Mouse (Mus musculus) hindbrain, embryonic 16.5 days (tissue): Measurements from ENCODE around the gene Myl12a. TPM values are rescaled to one million over a fixed set of nuclear protein-coding genes. Genes with fewer than 3 reads are reported as not detected.
A peak's percentile ranks its signal among the peaks of the same experiment; 100 is the strongest.

Source experiments
- ATAC-seq: fragments of 200-750 bp; cut with Nextera tagmentation; 2 replicates; pipeline ENCODE4 v1.8.0; 2017; ENCODE audit warnings: moderate TSS enrichment, moderate library complexity
- H3K27ac ChIP-seq: fragments of 300-500 bp; sonication (generic); 2 replicates; pipeline ENCODE4 v1.5.1; 2014; ENCODE audit warnings: low read depth, mild to moderate bottlenecking, control low read depth, low read length, moderate library complexity
- H3K27me3 ChIP-seq: fragments of 300-500 bp; sonication (generic); replicated peaks from 2 replicates; pipeline ENCODE4 v1.6.1; 2014; ENCODE audit warnings: low read length; ENCODE audit not compliant: control insufficient read depth, insufficient read depth
- H3K36me3 ChIP-seq: fragments of 300-500 bp; sonication (generic); 2 replicates; pipeline ENCODE4 v1.6.1; 2014; ENCODE audit warnings: mild to moderate bottlenecking, low read length, moderate library complexity, mixed read lengths; ENCODE audit not compliant: control insufficient read depth, insufficient read depth
- H3K4me1 ChIP-seq: fragments of 300-500 bp; sonication (generic); 2 replicates; pipeline ENCODE4 v1.6.1; 2014; ENCODE audit warnings: low read depth, low read length; ENCODE audit not compliant: control insufficient read depth, insufficient read depth
- H3K4me2 ChIP-seq: fragments of 300-500 bp; sonication (generic); 2 replicates; pipeline ENCODE4 v1.6.1; 2014; ENCODE audit warnings: mild to moderate bottlenecking, low read length, control low read depth, moderate library complexity
- H3K4me3 ChIP-seq: fragments of 300-500 bp; sonication (generic); 2 replicates; pipeline ENCODE4 v1.5.1; 2014; ENCODE audit warnings: mild to moderate bottlenecking, low read length, control low read depth, moderate library complexity
- H3K9ac ChIP-seq: fragments of 300-500 bp; sonication (generic); 2 replicates; pipeline ENCODE4 v1.6.1; 2014; ENCODE audit warnings: low read depth, mild to moderate bottlenecking, control low read depth, low read length, moderate library complexity
- H3K9me3 ChIP-seq: fragments of 300-500 bp; sonication (generic); 2 replicates; pipeline ENCODE4 v1.6.1; 2014; ENCODE audit warnings: mild to moderate bottlenecking, low read length, moderate library complexity; ENCODE audit not compliant: control insufficient read depth
- WGBS: fragments of 180-500 bp; shearing (Covaris S2); extraction: QIAGEN DNeasy Blood & Tissue Kit; methylation state at CpG from one replicate; pipeline ENCODE4 v1.1.7; 2014; 5-methylcytosine and 5-hydroxymethylcytosine counted together
- polyA plus RNA-seq: library from polyadenylated mRNA; unstranded; fragments of >200 nt; fragmentation: Nextera tagmentation; extraction: Ambion mirVana; gene quantifications from 2 replicates; pipeline ENCODE4 v1.2.1, GENCODE M21; 2015

Myl12a gene
- polyA plus RNA-seq, result 106 and 118 TPM in 2 replicates

DNA sequence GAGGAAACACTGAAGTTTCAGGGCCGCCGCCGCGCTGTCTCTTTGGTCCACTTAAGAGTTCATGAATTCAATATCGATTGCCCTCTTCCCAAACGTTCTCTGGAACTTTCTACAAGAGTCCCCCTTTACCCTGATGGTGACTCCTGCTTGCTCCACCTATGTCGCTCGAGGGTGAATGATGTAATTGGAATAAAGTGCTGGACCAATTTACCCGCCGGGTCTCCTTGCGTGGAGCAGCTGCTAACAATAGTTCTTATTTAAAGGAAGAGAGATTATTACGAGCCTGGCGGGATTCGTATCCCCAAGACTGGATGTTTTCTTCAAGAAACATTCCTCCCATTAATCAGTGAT, at the start of gene Myl12a:
Gene Myl12a, minus strand, starts transcription at position 135 of the 351 bp plus-strand sequence.
- Histone ChIP-seq H3K9me3 (no peaks in the 10 kb centered on the region), H3K4me2 (peak within 1 kb of the TSS; percentile 88), H3K36me3 (no peaks in the 10 kb centered on the region), H3K4me3 (peak within 1 kb of the TSS; percentile 76), H3K9ac (peak within 1 kb of the TSS; percentile 80), H3K27me3 (no peaks in the 10 kb centered on the region), H3K27ac (peak within 1 kb of the TSS; percentile 93), H3K4me1 (peaks cover 11% of the 10 kb centered on the region)
- ATAC-seq, result peak; percentile 22
- WGBS, result 11% methylated on average over 14 of the region's 14 CpGs

DNA sequence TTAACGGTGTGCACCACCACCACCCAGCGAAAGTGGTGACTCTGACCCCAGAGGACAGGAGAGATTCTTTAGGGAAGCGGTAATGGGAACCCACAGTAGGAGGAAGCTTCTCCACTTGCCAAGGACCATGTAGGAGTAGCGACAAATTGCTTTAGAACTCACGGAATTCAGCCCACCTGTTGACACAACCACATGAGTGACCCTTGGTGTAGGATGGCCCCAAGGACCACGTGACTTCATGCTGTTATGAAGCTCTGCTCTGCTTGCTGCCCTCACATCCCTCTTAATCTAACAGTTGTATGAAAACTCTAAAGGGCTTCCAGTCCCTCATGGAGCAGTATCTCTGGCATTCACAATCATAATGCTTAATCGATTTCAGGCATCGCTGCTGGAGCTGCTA, 46.6 kb upstream of the Myl12a start:
- 89% methylated on average over 8 of the region's 8 CpGs for whole genome bisulfite sequencing
- no peaks in the 10 kb centered on the region for H3K27me3 ChIP-seq
- H3K4me1 ChIP-seq, result no peaks in the 10 kb centered on the region
- no peaks in the 10 kb centered on the region for H3K36me3 ChIP-seq
- H3K9ac ChIP-seq, result no peak overlapping the region
- H3K9me3 ChIP-seq, result no peaks in the 10 kb centered on the region
- ATAC-seq, result no peak
- H3K4me2 ChIP-seq, result no peak overlapping the region
- no peak overlapping the region for H3K4me3 ChIP-seq
- H3K27ac ChIP-seq, result no peak overlapping the region

DNA sequence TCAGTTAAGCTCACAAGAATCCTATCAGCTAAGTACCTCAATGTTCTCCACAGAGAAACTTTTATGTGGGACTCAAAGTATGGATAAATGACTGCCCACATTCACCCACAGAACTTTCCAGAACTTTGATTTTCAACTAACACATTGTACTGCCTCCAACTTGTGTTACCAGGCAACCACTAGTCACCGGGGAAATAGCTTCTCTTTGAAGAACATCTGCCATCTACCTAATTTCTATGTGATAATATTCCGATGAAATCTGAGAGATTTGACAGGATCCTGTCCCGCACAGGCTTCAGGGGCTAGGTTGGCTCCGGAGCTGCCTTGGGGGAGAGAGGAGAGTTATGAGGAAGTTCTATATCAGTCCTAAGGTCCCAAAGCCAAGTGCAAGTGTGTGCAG, 44.2 kb upstream of the Myl12a start:
- no peak for ATAC-seq
- Histone ChIP-seq H3K4me2 (no peak overlapping the region), H3K36me3 (no peaks in the 10 kb centered on the region), H3K9ac (no peak overlapping the region), H3K27me3 (no peaks in the 10 kb centered on the region), H3K4me1 (no peaks in the 10 kb centered on the region), H3K4me3 (no peak overlapping the region), H3K27ac (no peak overlapping the region), H3K9me3 (no peaks in the 10 kb centered on the region)
- 78% methylated on average over 4 of the region's 4 CpGs for WGBS

DNA sequence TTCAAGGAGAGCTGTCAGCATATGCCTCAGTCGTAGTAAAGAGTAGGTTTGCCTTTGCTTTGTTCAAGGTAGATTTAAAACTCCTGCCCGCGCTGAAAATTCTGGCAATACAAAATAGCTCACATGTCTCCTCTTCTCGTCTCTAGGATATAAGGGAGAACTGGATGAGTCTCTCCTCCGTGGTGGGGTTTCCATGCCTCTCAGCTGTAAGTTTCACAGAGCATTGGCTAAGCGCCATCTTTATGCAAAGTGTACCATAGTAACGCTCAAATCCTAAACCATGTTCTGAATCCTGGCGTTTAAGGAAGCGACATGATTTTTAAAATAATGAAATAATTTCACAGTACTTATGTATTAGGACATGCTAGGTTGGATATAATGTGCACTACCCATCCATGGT, 42.9 kb upstream of the Myl12a start:
- Histone ChIP-seq H3K36me3 (no peaks in the 10 kb centered on the region), H3K27me3 (no peaks in the 10 kb centered on the region), H3K4me2 (no peak overlapping the region), H3K27ac (no peak overlapping the region), H3K4me1 (no peaks in the 10 kb centered on the region), H3K9me3 (no peaks in the 10 kb centered on the region), H3K4me3 (no peak overlapping the region), H3K9ac (no peak overlapping the region)
- no peak for ATAC-seq
- WGBS, result 76% methylated on average over 9 of the region's 9 CpGs

DNA sequence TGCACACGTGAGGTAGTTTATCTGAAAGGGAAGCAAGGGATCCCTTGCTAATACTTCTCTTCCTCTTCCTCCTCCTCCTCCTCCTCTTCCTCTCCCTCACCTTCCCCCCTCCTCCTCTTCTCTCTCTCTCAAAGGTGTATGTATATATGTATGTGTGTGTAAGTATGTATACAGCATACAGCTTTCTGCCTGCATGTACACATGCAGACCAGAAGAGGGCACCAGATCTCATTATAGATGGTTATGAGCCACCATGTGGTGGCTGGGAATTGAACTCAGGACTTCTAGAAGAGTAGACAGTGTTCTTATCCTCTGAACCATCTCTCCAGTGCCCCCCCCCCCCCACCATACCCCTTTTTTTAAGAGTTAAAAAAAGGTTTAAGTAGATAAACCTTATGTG, 40.0 kb upstream of the Myl12a start:
- Histone ChIP-seq H3K27me3 (no peaks in the 10 kb centered on the region), H3K36me3 (no peaks in the 10 kb centered on the region), H3K4me3 (no peak overlapping the region), H3K9ac (no peak overlapping the region), H3K9me3 (no peaks in the 10 kb centered on the region), H3K27ac (no peak overlapping the region), H3K4me1 (no peaks in the 10 kb centered on the region; the same call in 1 of the 2 replicates), H3K4me2 (no peak overlapping the region)
- ATAC-seq, result no peak
- 100% methylated on average over 1 of the region's 1 CpGs for WGBS

DNA sequence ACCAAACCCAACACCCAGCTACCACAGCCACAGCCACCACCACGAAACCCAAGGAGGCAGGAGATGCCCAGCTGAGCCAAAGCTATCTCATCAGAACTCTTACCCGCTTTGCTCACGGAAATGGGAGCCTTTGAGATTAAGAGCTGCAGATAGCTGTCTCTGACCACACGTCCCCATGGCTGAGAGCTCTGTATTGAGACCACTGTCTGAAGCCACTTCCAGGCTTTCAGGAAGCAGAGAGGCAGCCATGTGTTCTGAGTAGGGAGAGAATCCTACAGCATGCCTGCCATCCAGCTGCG, 37.9 kb upstream of the Myl12a start:
- H3K36me3 ChIP-seq, result no peaks in the 10 kb centered on the region
- H3K27me3 ChIP-seq, result no peaks in the 10 kb centered on the region
- no peak for ATAC-seq
- H3K4me3 ChIP-seq, result no peak overlapping the region
- H3K4me2 ChIP-seq, result no peak overlapping the region
- H3K27ac ChIP-seq, result no peak overlapping the region
- WGBS, result 81% methylated on average over 5 of the region's 5 CpGs
- H3K9me3 ChIP-seq, result no peaks in the 10 kb centered on the region
- H3K4me1 ChIP-seq, result no peaks in the 10 kb centered on the region; the same call in 1 of the 2 replicates
- H3K9ac ChIP-seq, result no peak overlapping the region

DNA sequence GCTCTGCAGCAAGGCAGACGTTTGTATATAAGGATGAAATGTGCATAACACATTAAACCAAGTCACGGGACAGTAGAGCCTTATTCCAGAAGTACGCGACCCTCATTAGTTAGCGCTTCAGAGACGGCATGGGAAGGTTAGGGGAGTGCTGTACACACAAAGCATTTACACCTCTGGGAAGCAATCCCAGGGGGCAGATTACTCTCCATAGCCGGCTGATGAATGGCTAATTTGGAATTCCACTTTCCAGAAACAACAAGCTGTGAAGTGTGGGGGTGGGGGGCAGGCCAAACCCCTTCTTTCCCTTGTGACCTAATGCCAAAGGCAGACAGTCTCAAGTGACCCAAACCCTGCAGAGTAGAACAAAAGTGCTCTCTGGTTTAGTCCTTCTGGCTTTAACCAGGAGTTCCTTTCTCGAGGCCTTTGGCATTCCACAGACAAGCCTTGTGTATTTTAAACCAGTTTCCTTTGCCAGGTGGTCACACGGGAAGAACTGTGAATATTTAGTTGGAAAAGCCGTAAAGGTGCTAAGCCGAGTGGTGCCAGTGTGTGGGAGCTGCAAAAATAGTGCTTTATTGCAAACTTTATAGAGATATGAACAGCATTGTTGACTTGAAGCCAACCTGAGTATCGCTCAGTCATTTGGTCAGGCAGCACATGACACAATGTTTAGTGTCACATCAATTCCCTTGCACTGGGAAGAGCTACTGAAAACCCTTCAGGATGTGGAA, 37.3 kb upstream of the Myl12a start:
- Histone ChIP-seq H3K36me3 (no peaks in the 10 kb centered on the region), H3K4me2 (no peak overlapping the region)
- ATAC-seq, result no peak

DNA sequence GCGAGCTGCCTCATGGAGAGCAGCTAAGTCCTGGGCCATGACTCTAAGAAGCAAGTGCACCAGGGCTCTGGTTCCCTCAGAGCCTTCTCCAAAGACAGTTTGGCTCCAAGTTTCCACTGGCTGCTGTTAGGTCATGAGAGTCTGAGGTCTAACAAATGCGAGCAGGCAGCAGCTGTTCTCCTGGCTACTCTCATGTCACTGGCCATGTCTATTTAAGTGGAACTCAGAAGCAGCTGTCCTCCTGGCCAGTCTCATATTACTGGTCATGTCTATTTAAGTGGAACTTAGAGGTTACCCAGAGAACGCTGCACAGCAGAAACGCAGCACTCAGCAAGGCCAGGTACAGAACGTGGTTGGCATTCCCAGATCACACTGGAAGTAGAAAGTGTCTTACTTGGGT, 36.1 kb upstream of the Myl12a start:
- whole genome bisulfite sequencing, result 75% methylated on average over 5 of the region's 5 CpGs
- no peaks in the 10 kb centered on the region for H3K36me3 ChIP-seq
- H3K27me3 ChIP-seq, result no peaks in the 10 kb centered on the region
- no peak overlapping the region for H3K9ac ChIP-seq
- H3K4me1 ChIP-seq, result no peaks in the 10 kb centered on the region; the same call in 1 of the 2 replicates
- H3K4me2 ChIP-seq, result no peak overlapping the region
- no peaks in the 10 kb centered on the region for H3K9me3 ChIP-seq
- H3K4me3 ChIP-seq, result no peak overlapping the region
- no peak overlapping the region for H3K27ac ChIP-seq
- ATAC-seq, result no peak

More for the DNA sequence above, 37.3 kb upstream of the Myl12a start:
- Histone ChIP-seq H3K4me3 (no peak overlapping the region), H3K9me3 (no peaks in the 10 kb centered on the region), H3K4me1 (no peaks in the 10 kb centered on the region; the same call in 1 of the 2 replicates), H3K9ac (no peak overlapping the region), H3K27ac (no peak overlapping the region), H3K27me3 (no peaks in the 10 kb centered on the region)
- 25% methylated on average over 12 of the region's 12 CpGs for WGBS

DNA sequence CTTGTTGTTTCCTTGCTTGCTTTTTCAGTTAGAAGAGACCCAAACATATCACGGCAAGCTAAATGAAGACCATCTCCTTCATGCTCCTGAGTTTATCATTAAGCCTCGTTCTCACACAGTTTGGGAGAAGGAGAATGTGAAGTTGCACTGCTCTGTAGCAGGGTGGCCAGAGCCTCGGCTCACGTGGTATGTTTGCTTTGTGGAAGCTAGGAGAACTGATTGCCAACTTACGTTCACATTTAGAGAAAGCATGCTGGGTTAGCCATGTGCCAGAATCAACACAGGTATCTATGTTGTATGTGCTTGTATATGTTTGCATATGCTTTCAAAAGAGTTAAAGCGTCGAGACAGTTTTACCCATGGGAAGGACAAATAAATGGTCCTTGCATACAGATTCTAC, 34.5 kb upstream of the Myl12a start:
- ATAC-seq, result no peak
- H3K9me3 ChIP-seq, result no peaks in the 10 kb centered on the region
- H3K4me2 ChIP-seq, result no peak overlapping the region
- H3K4me3 ChIP-seq, result no peak overlapping the region
- H3K27ac ChIP-seq, result no peak overlapping the region
- H3K27me3 ChIP-seq, result no peaks in the 10 kb centered on the region
- no peak overlapping the region for H3K9ac ChIP-seq
- H3K36me3 ChIP-seq, result no peaks in the 10 kb centered on the region
- no peaks in the 10 kb centered on the region; the same call in 1 of the 2 replicates for H3K4me1 ChIP-seq
- 88% methylated on average over 7 of the region's 7 CpGs for WGBS
